Mouse (Mus musculus) forebrain, embryonic 11.5 days (tissue): ENCODE measurements around the gene Cep63. TPM values are rescaled to one million over a fixed set of nuclear protein-coding genes. Genes with fewer than 3 reads are reported as not detected.

Experiments
- ATAC-seq: fragments of 200-750 bp; cut with Nextera tagmentation; replicated peaks from 2 replicates; pipeline ENCODE4 v1.8.0; 2017; ENCODE audit warnings: moderate TSS enrichment; ENCODE audit not compliant: low FRiP score
- DNase-seq: peaks from one replicate; pipeline ENCODE4 v3.0.0-alpha.2; 2017; ENCODE audit warnings: low spot score
- H3K27ac ChIP-seq: fragments of 300-500 bp; sonication (generic); 2 replicates; pipeline ENCODE4 v1.5.1; 2014; ENCODE audit warnings: low read depth, low read length
- H3K27me3 ChIP-seq: fragments of 300-500 bp; sonication (generic); 2 replicates; pipeline ENCODE4 v1.6.1; 2014; ENCODE audit warnings: mild to moderate bottlenecking, low read length, mixed read lengths; ENCODE audit not compliant: control insufficient read depth, insufficient read depth
- H3K36me3 ChIP-seq: fragments of 300-500 bp; sonication (generic); 2 replicates; pipeline ENCODE4 v1.6.1; 2014; ENCODE audit warnings: mild to moderate bottlenecking, low read length, moderate library complexity, mixed read lengths; ENCODE audit not compliant: control insufficient read depth, insufficient read depth
- H3K4me1 ChIP-seq: fragments of 300-500 bp; sonication (generic); replicated peaks from 2 replicates; pipeline ENCODE4 v1.6.1; 2014; ENCODE audit warnings: low read length, mixed read lengths; ENCODE audit not compliant: control insufficient read depth, insufficient read depth
- H3K4me2 ChIP-seq: fragments of 300-500 bp; sonication (generic); 2 replicates; pipeline ENCODE4 v1.6.1; 2014; ENCODE audit warnings: low read depth, mild to moderate bottlenecking, low read length, moderate library complexity, mixed read lengths; ENCODE audit not compliant: severe bottlenecking
- H3K4me3 ChIP-seq: fragments of 300-500 bp; sonication (generic); 2 replicates; pipeline ENCODE4 v1.5.1; 2014; ENCODE audit warnings: low read depth, low read length
- H3K9ac ChIP-seq: fragments of 300-500 bp; sonication (generic); 2 replicates; pipeline ENCODE4 v1.6.1; 2014; ENCODE audit warnings: low read length
- H3K9me3 ChIP-seq: fragments of 300-500 bp; sonication (generic); 2 replicates; pipeline ENCODE4 v1.6.1; 2016; ENCODE audit warnings: low read length, mixed read lengths; ENCODE audit not compliant: control insufficient read depth
- WGBS: fragments of 180-500 bp; shearing (Covaris S2); extraction: QIAGEN DNeasy Blood & Tissue Kit; methylation state at CpG from one replicate; pipeline ENCODE4 v1.1.7; 2014; 5-methylcytosine and 5-hydroxymethylcytosine counted together
- polyA plus RNA-seq: library from polyadenylated mRNA; unstranded; fragments of >200 nt; fragmentation: Nextera tagmentation; extraction: Ambion mirVana; gene quantifications from 2 replicates; pipeline ENCODE4 v1.2.1, GENCODE M21; 2014

Cep63 gene
- polyA plus RNA-seq, 1 experiment from 2014 or later = 51.4 TPM

DNA sequence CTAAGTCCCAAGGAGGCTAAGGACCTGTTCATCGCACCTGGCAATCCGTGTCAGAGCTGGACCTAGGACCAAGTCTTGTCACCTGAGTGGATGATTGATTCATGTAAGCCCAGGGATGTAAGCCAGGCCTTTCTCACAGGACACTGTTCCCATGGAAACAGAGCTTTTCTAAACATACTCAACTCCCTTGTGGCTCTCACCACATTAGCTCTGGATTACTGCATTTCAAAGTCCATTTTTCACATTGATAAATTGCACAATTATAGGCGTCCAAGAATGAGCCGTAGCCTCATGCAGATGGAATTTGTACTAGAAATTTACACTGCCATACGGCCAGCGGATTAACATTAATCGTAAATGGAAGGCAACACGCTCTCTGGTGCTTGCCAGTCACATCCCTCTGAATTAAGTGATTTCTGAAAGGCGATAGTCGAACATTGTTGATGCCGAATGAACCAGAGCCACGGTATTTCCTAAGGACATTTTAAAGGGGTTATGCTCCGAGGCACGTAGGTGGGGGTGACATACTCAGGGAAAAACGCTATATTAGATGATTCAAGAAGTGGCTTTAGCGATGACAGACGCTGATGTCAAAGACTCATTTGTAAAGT lies 23.7 kb upstream of the Cep63 start:
- H3K9ac ChIP-seq = no peak overlapping the region
- DNase-seq (no peak), ATAC-seq (peak; percentile 49)
- no peaks in the 10 kb centered on the region for H3K36me3 ChIP-seq
- H3K27me3 ChIP-seq = no peaks in the 10 kb centered on the region
- no peak overlapping the region for H3K4me2 ChIP-seq
- H3K27ac ChIP-seq = no peak overlapping the region
- WGBS = 61% methylated on average over 17 of the region's 17 CpGs
- H3K9me3 ChIP-seq = no peaks in the 10 kb centered on the region
- no peak overlapping the region for H3K4me3 ChIP-seq
- peaks cover 5% of the 10 kb centered on the region; the same call in 1 of the 2 replicates for H3K4me1 ChIP-seq

GRCm38 (mm10) chr9:102647010-102647409 lies 20.7 kb upstream of the Cep63 start:
- no peak overlapping the region for H3K9ac ChIP-seq
- no peaks in the 10 kb centered on the region for H3K9me3 ChIP-seq
- no peaks in the 10 kb centered on the region for H3K36me3 ChIP-seq
- peaks cover 22% of the 10 kb centered on the region for H3K4me1 ChIP-seq
- no peak overlapping the region for H3K4me3 ChIP-seq
- no peak overlapping the region for H3K27ac ChIP-seq
- H3K27me3 ChIP-seq = no peaks in the 10 kb centered on the region
- ATAC-seq = no peak
- WGBS = 88% methylated on average over 6 of the region's 6 CpGs
- DNase-seq = no peak
- no peak overlapping the region for H3K4me2 ChIP-seq

GRCm38 (mm10) chr9:102645119-102645695 lies 18.9 kb upstream of the Cep63 start:
- no peak overlapping the region for H3K4me2 ChIP-seq
- 69% methylated on average over 3 of the region's 3 CpGs for WGBS
- H3K36me3 ChIP-seq = no peaks in the 10 kb centered on the region
- DNase-seq = no peak
- peaks cover 19% of the 10 kb centered on the region for H3K4me1 ChIP-seq
- ATAC-seq = no peak
- H3K9ac ChIP-seq = no peak overlapping the region
- H3K4me3 ChIP-seq = no peak overlapping the region
- no peak overlapping the region for H3K27ac ChIP-seq
- H3K27me3 ChIP-seq = no peaks in the 10 kb centered on the region
- no peaks in the 10 kb centered on the region for H3K9me3 ChIP-seq

DNA sequence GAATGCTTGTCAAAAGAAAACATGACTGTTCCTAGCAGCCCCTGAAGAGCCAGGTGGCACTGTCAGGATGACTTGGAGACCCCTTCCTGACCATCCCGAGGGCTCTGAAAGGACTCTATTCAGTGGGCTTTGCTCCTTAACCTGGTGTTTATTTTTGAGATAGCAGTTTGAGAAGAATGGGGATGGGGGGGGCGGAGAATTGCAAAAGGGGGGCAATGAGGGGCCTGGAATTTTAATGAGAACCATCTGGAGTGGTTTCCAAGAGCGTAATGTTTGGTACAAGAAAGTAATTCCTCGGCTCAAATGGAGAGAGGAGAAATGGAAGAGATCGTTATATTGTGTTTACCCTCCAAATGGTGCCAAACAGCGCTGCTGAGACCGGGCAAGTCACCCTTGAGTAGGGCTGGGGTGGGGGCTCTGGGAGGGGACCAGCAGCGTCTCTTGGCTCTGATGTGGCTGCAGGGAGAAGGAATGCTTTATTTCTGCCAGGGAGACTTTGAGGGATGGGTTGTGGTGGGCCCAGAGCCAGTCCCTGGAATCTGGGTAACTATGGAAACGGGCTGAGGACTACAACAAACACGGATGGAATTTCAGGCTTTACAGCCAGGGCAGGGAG lies 17.3 kb upstream of the Cep63 start:
- Histone ChIP-seq H3K36me3 (no peaks in the 10 kb centered on the region), H3K27me3 (no peaks in the 10 kb centered on the region), H3K4me1 (peaks cover 17% of the 10 kb centered on the region), H3K9ac (peak overlapping the region; percentile 41), H3K27ac (peak overlapping the region; percentile 78), H3K4me3 (no peak overlapping the region; the same call in 1 of the 2 replicates), H3K4me2 (peak overlapping the region; percentile 33; the same call in 1 of the 2 replicates), H3K9me3 (no peaks in the 10 kb centered on the region)
- DNase-seq (peak; percentile 77), ATAC-seq (peak; percentile 74)
- WGBS = 8% methylated on average over 10 of the region's 10 CpGs

GRCm38 (mm10) chr9:102643071-102643485 lies 16.7 kb upstream of the Cep63 start:
- Histone ChIP-seq H3K27me3 (no peaks in the 10 kb centered on the region), H3K27ac (peak overlapping the region; percentile 78; the same call in 1 of the 2 replicates), H3K4me3 (no peak overlapping the region), H3K4me1 (peaks cover 17% of the 10 kb centered on the region), H3K9me3 (no peaks in the 10 kb centered on the region), H3K9ac (no peak overlapping the region), H3K4me2 (no peak overlapping the region), H3K36me3 (no peaks in the 10 kb centered on the region)
- ATAC-seq (0 out of 2 replicates have a peak, but pooled peaks have one; percentile 18), DNase-seq (no peak)
- 65% methylated on average over 8 of the region's 8 CpGs for WGBS

DNA sequence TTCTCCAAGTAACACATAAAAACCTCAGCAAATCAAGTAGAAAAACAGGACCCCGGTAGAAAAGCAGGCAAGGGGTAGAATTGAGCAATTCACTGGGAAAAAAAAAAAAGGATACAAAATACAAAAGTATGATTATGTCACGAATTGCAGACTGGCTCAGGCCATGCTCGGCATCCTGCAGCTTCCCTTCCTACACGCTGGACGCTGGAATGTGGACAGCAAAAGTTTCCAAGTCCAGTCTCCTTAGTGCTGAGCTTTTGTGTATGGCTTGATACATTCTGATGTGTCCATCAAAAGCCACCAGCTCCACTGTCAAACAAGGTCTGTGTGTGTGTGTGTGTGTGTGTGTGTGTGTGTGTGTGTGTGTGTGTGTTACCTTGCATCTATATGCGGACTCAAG lies 15.2 kb upstream of the Cep63 start:
- Histone ChIP-seq H3K27me3 (no peaks in the 10 kb centered on the region), H3K9me3 (no peaks in the 10 kb centered on the region), H3K36me3 (no peaks in the 10 kb centered on the region), H3K4me1 (peaks cover 17% of the 10 kb centered on the region), H3K9ac (no peak overlapping the region), H3K4me2 (no peak overlapping the region), H3K27ac (no peak overlapping the region), H3K4me3 (no peak overlapping the region)
- DNase-seq = no peak
- no peak for ATAC-seq
- WGBS = 78% methylated on average over 6 of the region's 6 CpGs

DNA sequence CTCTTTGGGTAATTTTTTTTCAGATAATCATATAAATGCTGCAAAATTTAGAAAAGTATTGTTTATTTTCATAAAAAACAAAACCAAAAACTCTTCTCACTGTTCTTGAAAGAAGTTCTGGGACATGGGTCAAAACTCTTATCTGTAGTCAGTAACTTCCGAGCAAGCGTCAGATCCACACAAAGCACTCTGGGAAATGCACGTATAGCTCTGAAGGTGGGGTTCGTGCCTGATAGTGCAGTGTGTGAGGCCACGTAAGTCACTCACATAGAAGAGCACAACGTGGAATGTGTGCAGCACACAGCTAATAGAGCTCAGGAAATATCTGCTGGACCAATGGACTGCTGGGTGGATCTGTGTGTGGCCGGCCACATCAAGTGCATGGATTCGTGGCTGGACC lies 13.2 kb upstream of the Cep63 start:
- Histone ChIP-seq H3K27me3 (no peaks in the 10 kb centered on the region), H3K4me2 (no peak overlapping the region), H3K36me3 (no peaks in the 10 kb centered on the region), H3K9me3 (no peaks in the 10 kb centered on the region), H3K4me1 (peaks cover 15% of the 10 kb centered on the region), H3K4me3 (no peak overlapping the region), H3K9ac (no peak overlapping the region), H3K27ac (no peak overlapping the region)
- DNase-seq (no peak), ATAC-seq (no peak)
- 89% methylated on average over 8 of the region's 8 CpGs for WGBS

GRCm38 (mm10) chr9:102638963-102639362 lies 12.6 kb upstream of the Cep63 start:
- Histone ChIP-seq H3K27me3 (no peaks in the 10 kb centered on the region), H3K4me2 (no peak overlapping the region), H3K27ac (no peak overlapping the region), H3K4me1 (peaks cover 10% of the 10 kb centered on the region), H3K9ac (no peak overlapping the region), H3K4me3 (no peak overlapping the region), H3K9me3 (no peaks in the 10 kb centered on the region), H3K36me3 (no peaks in the 10 kb centered on the region)
- WGBS = 68% methylated on average over 7 of the region's 7 CpGs
- no peak for DNase-seq
- no peak for ATAC-seq
